Mouse (Mus musculus): Measurements from ENCODE around the gene Trim38.

DNA sequence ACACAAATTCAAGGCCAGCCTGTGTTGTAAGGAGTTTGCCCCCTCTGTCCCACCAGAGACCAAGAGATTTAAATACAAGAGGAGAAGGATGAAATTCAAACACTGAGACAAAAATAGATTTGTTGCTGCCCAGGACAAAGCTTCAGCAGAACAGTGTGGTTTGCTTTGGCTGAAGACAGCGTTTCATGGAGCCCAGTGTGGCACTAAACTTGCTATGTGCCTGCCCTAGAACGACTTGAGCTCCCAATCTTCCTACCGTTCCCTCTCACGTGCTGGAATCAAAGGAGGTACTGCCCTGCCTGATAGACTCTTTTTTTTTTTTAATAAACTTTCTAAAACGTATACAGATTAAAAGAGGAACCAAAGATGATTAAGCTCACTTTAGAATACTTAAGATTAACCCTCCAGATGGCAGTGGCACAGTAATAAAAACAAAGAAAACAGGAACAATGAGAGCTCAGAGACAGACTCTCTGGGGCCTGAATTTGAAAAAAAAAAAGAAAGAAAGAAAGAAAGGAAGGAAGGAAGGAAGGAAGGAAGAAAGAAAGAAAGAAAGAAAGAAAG lies 797 bp upstream of the Trim38 start:
- TF ChIP-seq TAL1 (IDR thresholded peaks at IDR 0.05; ENCODE audit: low read length) (no peak), GATA1 (IDR thresholded peaks at IDR 0.05; ENCODE audit: low read length) (no peak)

Measured in erythroblast, embryonic 14.5 days (primary cell).